21 mouse cellular contexts compared by ENCODE assay signal in the genomic region with DNA sequence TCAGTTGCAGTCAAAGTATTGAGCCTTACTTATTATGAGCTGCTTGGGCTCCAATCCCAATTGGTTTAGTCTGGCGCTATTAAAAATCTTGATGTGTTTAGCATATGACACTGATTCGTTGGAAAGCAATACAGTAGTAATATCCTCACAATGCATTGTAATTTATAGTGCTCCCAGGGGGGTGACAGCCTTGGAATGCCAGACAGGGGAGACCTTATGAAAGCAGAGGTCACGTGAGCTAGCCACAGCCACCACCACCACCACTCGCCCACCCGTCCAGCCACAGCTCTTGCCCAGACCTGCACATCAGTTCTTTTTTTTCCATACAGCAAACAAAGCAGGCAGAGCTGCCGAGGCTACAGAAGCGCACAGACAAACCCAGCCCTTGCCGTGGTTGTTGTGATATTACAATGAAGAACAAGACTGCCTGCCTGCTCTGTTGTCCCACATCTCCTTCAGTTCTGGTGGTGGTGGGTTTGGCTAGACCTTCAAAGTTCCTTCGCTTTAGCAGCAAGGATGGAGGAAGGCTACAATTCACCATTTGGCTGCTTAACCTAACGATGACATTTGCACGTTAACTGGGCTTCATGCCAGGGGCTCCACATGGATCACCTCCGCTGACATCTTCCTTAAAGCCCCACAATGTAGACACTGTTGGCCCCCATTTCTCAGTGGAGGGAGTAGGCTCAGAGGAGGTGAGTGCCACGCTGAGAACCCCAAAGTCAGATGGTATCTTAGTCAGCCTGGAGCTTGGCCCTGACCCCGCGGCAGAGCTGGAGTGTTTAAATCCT. TPM values are rescaled to one million over a fixed set of nuclear protein-coding genes. Genes with fewer than 3 reads are reported as not detected.
A peak's percentile ranks its signal among the peaks of the same experiment; 100 is the strongest.
DNase-seq lines count a peak whose midpoint lies in the region; ATAC-seq lines count a peak whose summit lies in the region.
"Had no signal": no experiment of that assay in that cellular context is flagged by ENCODE, and none has a peak within 500 bp of the region (broad histone marks: within the 10 kb centered on the region; RNA-seq: fewer than 3 reads in every experiment).

No protein-coding gene starts in this region.

- no peaks in the 10 kb centered on the region for H3K9me3 ChIP-seq in forebrain, embryonic 10.5 days
- no peaks in the 10 kb centered on the region for H3K9me3 ChIP-seq in forebrain, embryonic 16.5 days (ENCODE audit: control insufficient read depth, low read length)
- no peaks in the 10 kb centered on the region for H3K9me3 ChIP-seq in limb, embryonic 11.5 days (ENCODE audit: control insufficient read depth, low read length)
- H3K9me3 ChIP-seq: heart, embryonic 13.5 days; midbrain, embryonic 12.5 days had no signal

- intact Hi-C loops in heart, postnatal 25 days (cut with DNase I): no loop called here

- peak overlapping the region; percentile 51; the same call in 1 of the 2 replicates for H3K27ac ChIP-seq in forebrain, embryonic 10.5 days
- H3K27ac ChIP-seq in forebrain, embryonic 16.5 days (ENCODE audit: low read length): no peak overlapping the region
- H3K27ac ChIP-seq in limb, embryonic 11.5 days (replicated peaks; ENCODE audit: low read depth, low read length): peak overlapping the region; percentile 61; the same call in 1 of the 2 replicates
- H3K27ac ChIP-seq: heart, embryonic 13.5 days; macrophage; midbrain, embryonic 12.5 days had no signal

- H3K4me1 ChIP-seq in forebrain, embryonic 10.5 days: peaks cover 66% of the 10 kb centered on the region
- H3K4me1 ChIP-seq in forebrain, embryonic 16.5 days (replicated peaks; ENCODE audit: control insufficient read depth, insufficient read depth, low read length): peaks cover 10% of the 10 kb centered on the region
- peaks cover 49% of the 10 kb centered on the region for H3K4me1 ChIP-seq in limb, embryonic 11.5 days (ENCODE audit: control insufficient read depth, insufficient read depth, low read length)

- peaks cover 78% of the 10 kb centered on the region for H3K27me3 ChIP-seq in forebrain, embryonic 10.5 days (ENCODE audit: poor library complexity, severe bottlenecking)
- H3K27me3 ChIP-seq in forebrain, embryonic 16.5 days (replicated peaks; ENCODE audit: control insufficient read depth, insufficient read depth, low read length): no peaks in the 10 kb centered on the region
- 0 out of 2 replicates have a peak, but pooled peaks cover 3% of the 10 kb centered on the region for H3K27me3 ChIP-seq in limb, embryonic 11.5 days (ENCODE audit: control insufficient read depth, insufficient read depth, low read length)
- H3K27me3 ChIP-seq: heart, embryonic 13.5 days had no signal

- H3K4me2 ChIP-seq in forebrain, embryonic 16.5 days (ENCODE audit: low read length): no peak overlapping the region
- H3K4me2 ChIP-seq in limb, embryonic 11.5 days (ENCODE audit: low read depth, severe bottlenecking): no peak overlapping the region
- H3K4me2 ChIP-seq: heart, embryonic 13.5 days; liver, embryonic 11.5 days; midbrain, embryonic 12.5 days had no signal

- 0 out of 2 replicates have a peak, but pooled peaks cover 3% of the 10 kb centered on the region for H3K36me3 ChIP-seq in forebrain, embryonic 10.5 days (replicated peaks)
- H3K36me3 ChIP-seq in forebrain, embryonic 16.5 days (ENCODE audit: control insufficient read depth, insufficient read depth): no peaks in the 10 kb centered on the region
- H3K36me3 ChIP-seq in limb, embryonic 11.5 days (ENCODE audit: control insufficient read depth, insufficient read depth, low read length): no peaks in the 10 kb centered on the region; the same call in 1 of the 2 replicates
- H3K36me3 ChIP-seq: heart, embryonic 13.5 days; midbrain, embryonic 12.5 days had no signal

- 70% methylated on average over 15 of the region's 15 CpGs for WGBS in forebrain, embryonic 10.5 days
- WGBS in forebrain, embryonic 16.5 days: 53% methylated on average over 15 of the region's 15 CpGs
- WGBS in limb, embryonic 11.5 days: 49% methylated on average over 15 of the region's 15 CpGs

- ATAC-seq in forebrain, embryonic 16.5 days: no peak
- peak; percentile 42; the same call in 1 of the 2 replicates for ATAC-seq in limb, embryonic 11.5 days (ENCODE audit: insufficient number of reproducible peaks, low FRiP score, low TSS enrichment, low read depth)

- no peak overlapping the region for H3K9ac ChIP-seq in forebrain, embryonic 16.5 days (replicated peaks; ENCODE audit: low read depth, low read length)
- no peak overlapping the region for H3K9ac ChIP-seq in limb, embryonic 11.5 days (ENCODE audit: low read length)
- H3K9ac ChIP-seq: forebrain, postnatal 0 days; heart, embryonic 13.5 days; midbrain, embryonic 12.5 days had no signal

- no peak overlapping the region for H3K4me3 ChIP-seq in forebrain, embryonic 10.5 days
- H3K4me3 ChIP-seq in forebrain, embryonic 16.5 days (replicated peaks; ENCODE audit: low read length): no peak overlapping the region
- H3K4me3 ChIP-seq in limb, embryonic 11.5 days (ENCODE audit: low read depth, low read length): no peak overlapping the region
- H3K4me3 ChIP-seq: heart, embryonic 13.5 days; midbrain, embryonic 12.5 days had no signal

- no peak for DNase-seq in forebrain, embryonic 10.5 days (ENCODE audit: extremely low spot score, low spot score)
- DNase-seq in cerebellum, adult 9-11 months: peak; percentile 33
- DNase-seq in cerebellum, postnatal 36 days: peak; percentile 37 to 45
- no peak for DNase-seq in limb, embryonic 11.5 days (ENCODE audit: low spot score)
- DNase-seq in urinary bladder, postnatal 36 days (ENCODE audit: low spot score in 2 of 2): no peak
- DNase-seq in heart, postnatal 25 days (ENCODE audit: low spot score): no peak
- DNase-seq: adrenal gland, postnatal 36 days; B cell, adult 2 months; embryo, embryonic 11 days; forebrain, postnatal 0 days; heart, adult 11 months; kidney, adult 18-20 months; kidney, postnatal 36 days; layer of hippocampus, adult 9-11 months; lung, adult 2 months; thymus, adult 18-20 months had no signal

RNA-seq across cellular contexts. Expression of a gene that starts 5.7 kb away (rescaled TPM):
- 52.1 and 53.5 TPM in 2 replicates for polyA plus RNA-seq in forebrain, embryonic 10.5 days (2016; fragmentation: Nextera tagmentation; extraction: Ambion mirVana)
- polyA plus RNA-seq in forebrain, embryonic 16.5 days (2015; fragmentation: Nextera tagmentation; extraction: Ambion mirVana): 41.4 and 44.0 TPM in 2 replicates
- polyA plus RNA-seq in limb, embryonic 11.5 days (2014; fragmentation: Nextera tagmentation; extraction: Ambion mirVana): 51.6 and 52.0 TPM in 2 replicates
- 10 to 100 TPM; 19.5 to 21.5 TPM for total RNA-seq in heart, postnatal 25 days (2021)

RNA-seq across cellular contexts. Expression of a gene that starts 5.8 kb away (rescaled TPM):
- polyA plus RNA-seq in forebrain, embryonic 10.5 days (2016; fragmentation: Nextera tagmentation; extraction: Ambion mirVana): 25.7 and 26.6 TPM in 2 replicates
- polyA plus RNA-seq in forebrain, embryonic 16.5 days (2015; fragmentation: Nextera tagmentation; extraction: Ambion mirVana): 12.8 and 14.6 TPM in 2 replicates
- 19.7 and 21.4 TPM in 2 replicates for polyA plus RNA-seq in limb, embryonic 11.5 days (2014; fragmentation: Nextera tagmentation; extraction: Ambion mirVana)
- 10 to 100 TPM in 1 of 2 experiments, 1 to 10 TPM in 1; 9.3 to 10.2 TPM for total RNA-seq in heart, postnatal 25 days (2021)

Comparison
In these comparisons a context has a peak if more than half of its experiments do, and no peak if none do; other contexts are left out.
1. DNase-seq: peak in cerebellum, adult 9-11 months (single experiment) and cerebellum, postnatal 36 days (2 of 2); none in forebrain, embryonic 10.5 days (single experiment), limb, embryonic 11.5 days (single experiment), urinary bladder, postnatal 36 days (0 of 2) and heart, postnatal 25 days (single experiment).